Mouse (Mus musculus) CD4-positive, CD25-positive, alpha-beta regulatory T cell, adult 9 weeks (primary cell): ENCODE data around the gene Prelp. TPM values are rescaled to one million over a fixed set of nuclear protein-coding genes. Genes with fewer than 3 reads are reported as not detected.

ENCODE experiments used
- polyA plus RNA-seq: library from polyadenylated mRNA; unstranded; fragments of 100-300 nt; shearing (Covaris generic); gene quantifications from one replicate; pipeline ENCODE4 v1.2.1, GENCODE M21; 2017

The Prelp gene
- polyA plus RNA-seq: not detected

DNA sequence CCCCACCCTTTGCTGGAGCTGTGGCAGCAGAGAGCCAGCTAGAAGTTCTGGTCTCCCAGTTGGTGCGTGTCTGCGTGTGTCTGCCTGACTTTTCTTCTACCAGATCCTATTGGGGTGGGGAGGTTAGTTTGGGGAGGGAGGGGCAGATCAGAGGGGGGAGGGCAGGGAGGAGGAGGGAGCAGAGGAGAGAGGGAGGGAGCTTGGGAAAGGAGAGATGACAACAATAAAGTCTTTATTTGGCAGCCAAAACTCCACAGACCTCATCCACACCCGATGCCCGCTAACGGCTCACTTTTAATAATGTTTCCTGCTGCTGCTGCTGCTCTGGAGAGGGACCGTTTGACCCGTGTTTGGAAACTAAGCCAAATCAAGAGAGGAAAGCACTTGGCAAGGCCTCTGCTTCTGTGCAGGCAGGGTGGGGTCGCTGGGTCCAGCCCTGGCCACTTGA is at the start of gene Prelp:
Gene Prelp (minus strand): TSS at position 111 of the 448 bp plus-strand sequence.

DNA sequence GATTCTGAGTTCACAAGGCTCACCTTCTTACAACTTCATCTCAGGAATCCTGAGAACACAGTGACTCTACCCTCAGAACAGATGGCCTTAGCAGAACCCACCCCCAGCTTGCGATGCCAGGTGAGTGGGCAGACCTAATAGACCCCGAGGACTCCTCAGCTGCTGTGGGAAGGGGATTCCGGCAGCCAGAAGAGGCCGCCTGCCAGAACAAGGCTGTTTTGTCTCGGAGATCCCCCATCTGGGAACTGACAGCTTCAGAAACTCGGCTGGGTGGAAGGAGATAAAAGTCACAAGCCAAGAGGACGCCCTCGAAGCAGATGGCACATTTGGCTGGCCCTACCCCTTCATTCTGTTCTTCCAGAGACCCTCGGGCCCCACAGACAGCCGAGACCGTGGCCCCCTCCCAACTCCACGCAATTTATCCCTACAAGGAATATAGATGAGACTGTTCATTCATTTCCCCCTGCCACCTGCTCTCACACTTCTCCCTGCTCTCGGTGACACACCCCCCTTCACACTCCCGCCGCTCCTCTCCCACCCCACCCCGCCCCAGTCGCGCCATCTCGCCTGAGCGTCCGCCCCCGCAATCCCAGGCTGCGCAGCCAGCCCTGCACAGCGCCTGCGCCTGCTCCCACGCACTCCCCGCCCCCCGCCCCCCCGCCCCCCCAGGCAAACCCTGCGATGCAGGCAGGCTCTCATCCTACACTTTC is 13.1 kb downstream of the Prelp start, which contains the start of gene Optc:
Gene Optc (minus strand): TSS at position 51 of the 710 bp plus-strand sequence.

Other genes with a start within 250 kb of the Prelp start
- 140 TPM for gene Lax1, start 231.3 kb downstream of the Prelp start, polyA plus RNA-seq
- gene Atp2b4, start 120.4 kb downstream of the Prelp start, polyA plus RNA-seq: 7.2 TPM
- gene Optc, start 13.4 kb downstream of the Prelp start, polyA plus RNA-seq: not detected
- not detected for gene Fmod, start 115.8 kb upstream of the Prelp start, polyA plus RNA-seq
- gene Btg2, start 157.7 kb upstream of the Prelp start, polyA plus RNA-seq: 283 TPM
- not detected for gene Chit1, start 189.8 kb upstream of the Prelp start, polyA plus RNA-seq